Mouse (Mus musculus): Measurements from ENCODE around the gene Rfx8. TPM values are rescaled to one million over a fixed set of nuclear protein-coding genes. Genes with fewer than 3 reads are reported as not detected.

The Rfx8 gene
- polyA plus RNA-seq, 1 experiment from 2014 or later: 0.23 TPM

DNA sequence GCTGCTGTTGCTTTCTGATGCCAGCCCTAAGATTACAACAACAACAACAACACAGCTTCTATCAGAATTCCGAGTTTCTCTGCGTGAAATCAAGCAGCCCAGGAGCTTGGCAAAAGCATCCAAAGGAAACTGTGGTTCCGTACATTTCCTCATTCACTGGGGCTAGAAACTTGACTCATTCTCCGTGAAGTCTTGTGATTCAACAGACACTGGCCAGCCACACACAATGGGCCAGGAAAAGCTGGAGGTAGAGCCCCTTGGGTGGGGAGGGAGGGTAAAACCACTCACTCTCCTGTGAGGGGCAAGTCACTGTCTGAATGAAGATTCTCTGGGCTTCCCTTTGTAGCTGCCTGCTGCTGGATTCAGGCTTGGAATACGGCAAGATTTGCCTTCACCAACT, 84.6 kb downstream of the Rfx8 start:
- WGBS: 30% methylated on average over 5 of the region's 5 CpGs

DNA sequence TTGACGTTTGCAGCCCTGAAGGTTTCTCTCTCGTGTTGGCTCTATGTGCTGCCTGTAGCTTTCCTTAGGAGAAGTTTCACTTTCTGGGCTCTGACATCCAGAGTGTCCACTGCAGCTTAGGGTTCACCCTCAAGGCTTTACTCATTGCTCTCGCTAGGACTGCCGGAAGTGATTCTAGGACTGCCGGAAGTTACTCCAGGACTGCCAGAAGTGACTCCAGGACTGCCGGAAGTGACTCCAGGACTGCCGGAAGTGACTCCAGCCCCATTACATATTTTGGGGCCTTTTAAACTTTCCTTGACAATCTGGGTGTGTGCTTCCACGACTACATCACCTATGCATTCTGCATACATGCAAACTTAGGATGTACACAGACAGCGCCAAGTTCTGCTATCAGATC, 92.2 kb downstream of the Rfx8 start:
- Histone ChIP-seq H3K4me1 (ENCODE audit: control insufficient read depth, insufficient read depth, low read depth, low read length) (no peaks in the 10 kb centered on the region), H3K9me3 (ENCODE audit: control insufficient read depth, low read length) (no peaks in the 10 kb centered on the region), H3K27me3 (replicated peaks; ENCODE audit: control insufficient read depth, insufficient read depth, low read length) (no peaks in the 10 kb centered on the region), H3K4me3 (ENCODE audit: low read length) (no peak overlapping the region), H3K4me2 (ENCODE audit: low read length) (no peak overlapping the region), H3K36me3 (ENCODE audit: control insufficient read depth, insufficient read depth, low read length) (no peaks in the 10 kb centered on the region), H3K9ac (ENCODE audit: low read depth, low read length) (no peak overlapping the region), H3K27ac (ENCODE audit: low read depth, low read length) (no peak overlapping the region)
- WGBS: 90% methylated on average over 9 of the region's 9 CpGs
- ATAC-seq: no peak

More for the DNA sequence above, 84.6 kb downstream of the Rfx8 start:
- no peaks in the 10 kb centered on the region for H3K36me3 ChIP-seq (ENCODE audit: control insufficient read depth, insufficient read depth, low read length)
- H3K4me1 ChIP-seq (ENCODE audit: control insufficient read depth, insufficient read depth, low read depth, low read length): no peaks in the 10 kb centered on the region
- no peak for ATAC-seq
- no peak overlapping the region for H3K4me2 ChIP-seq (ENCODE audit: low read length)
- H3K27ac ChIP-seq (ENCODE audit: low read depth, low read length): no peak overlapping the region
- H3K4me3 ChIP-seq (ENCODE audit: low read length): no peak overlapping the region
- no peaks in the 10 kb centered on the region for H3K27me3 ChIP-seq (replicated peaks; ENCODE audit: control insufficient read depth, insufficient read depth, low read length)
- no peaks in the 10 kb centered on the region for H3K9me3 ChIP-seq (ENCODE audit: control insufficient read depth, low read length)
- H3K9ac ChIP-seq (ENCODE audit: low read depth, low read length): no peak overlapping the region

DNA sequence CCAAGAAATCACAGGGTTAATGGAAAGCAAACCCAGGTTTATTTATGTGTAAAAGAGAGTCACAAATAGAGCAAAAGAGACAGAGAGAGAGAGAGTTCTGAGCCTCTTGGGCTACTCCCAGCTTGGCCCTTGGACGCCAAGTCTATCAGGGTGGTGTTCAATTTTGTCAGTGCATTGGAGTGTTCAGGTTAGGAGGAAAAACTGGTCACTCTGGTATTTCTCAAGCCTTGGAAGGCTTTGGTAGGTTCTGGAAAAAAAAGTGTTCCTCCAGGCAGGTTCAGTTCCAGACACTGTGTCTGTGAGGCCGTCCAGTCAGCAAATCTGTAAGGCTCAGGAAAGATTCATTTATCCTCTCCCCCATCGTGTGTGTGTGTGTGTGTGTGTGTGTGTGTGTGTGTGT, 95.3 kb downstream of the Rfx8 start:
- Histone ChIP-seq H3K4me1 (ENCODE audit: control insufficient read depth, insufficient read depth, low read depth, low read length) (no peaks in the 10 kb centered on the region), H3K27me3 (replicated peaks; ENCODE audit: control insufficient read depth, insufficient read depth, low read length) (no peaks in the 10 kb centered on the region), H3K4me2 (ENCODE audit: low read length) (no peak overlapping the region), H3K36me3 (ENCODE audit: control insufficient read depth, insufficient read depth, low read length) (peaks cover 4% of the 10 kb centered on the region), H3K27ac (ENCODE audit: low read depth, low read length) (no peak overlapping the region), H3K9me3 (ENCODE audit: control insufficient read depth, low read length) (peaks cover 2% of the 10 kb centered on the region; the same call in 1 of the 2 replicates), H3K4me3 (ENCODE audit: low read length) (no peak overlapping the region), H3K9ac (ENCODE audit: low read depth, low read length) (no peak overlapping the region)
- no peak for ATAC-seq
- WGBS: 78% methylated on average over 2 of the region's 3 CpGs

DNA sequence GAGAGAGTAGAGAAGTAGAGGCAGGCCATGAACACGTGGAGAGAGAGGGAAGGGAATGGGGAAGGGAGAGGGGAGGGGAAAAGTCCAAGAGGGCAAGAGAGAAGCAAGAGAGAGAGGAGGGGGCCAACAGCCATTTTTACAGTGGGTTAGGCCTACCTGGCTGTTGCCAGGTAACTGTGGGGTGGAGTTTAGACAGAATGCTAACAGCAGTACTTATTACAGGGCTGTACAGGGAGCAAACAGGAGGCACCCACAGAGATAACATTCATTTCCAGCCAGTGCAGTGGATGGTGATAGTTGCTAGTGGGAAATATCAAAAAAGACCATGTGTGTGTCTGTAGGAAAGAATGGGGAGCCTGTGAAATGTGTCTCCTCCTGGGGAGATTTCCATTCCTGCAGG, 97.1 kb downstream of the Rfx8 start:
- no peaks in the 10 kb centered on the region for H3K27me3 ChIP-seq (replicated peaks; ENCODE audit: control insufficient read depth, insufficient read depth, low read length)
- H3K4me1 ChIP-seq (ENCODE audit: control insufficient read depth, insufficient read depth, low read depth, low read length): no peaks in the 10 kb centered on the region
- peaks cover 4% of the 10 kb centered on the region for H3K36me3 ChIP-seq (ENCODE audit: control insufficient read depth, insufficient read depth, low read length)
- no peak overlapping the region for H3K9ac ChIP-seq (ENCODE audit: low read depth, low read length)
- 52% methylated on average over 1 of the region's 1 CpGs for WGBS
- peaks cover 2% of the 10 kb centered on the region; the same call in 1 of the 2 replicates for H3K9me3 ChIP-seq (ENCODE audit: control insufficient read depth, low read length)
- no peak for ATAC-seq
- no peak overlapping the region for H3K4me3 ChIP-seq (ENCODE audit: low read length)
- H3K4me2 ChIP-seq (ENCODE audit: low read length): no peak overlapping the region
- H3K27ac ChIP-seq (ENCODE audit: low read depth, low read length): no peak overlapping the region

DNA sequence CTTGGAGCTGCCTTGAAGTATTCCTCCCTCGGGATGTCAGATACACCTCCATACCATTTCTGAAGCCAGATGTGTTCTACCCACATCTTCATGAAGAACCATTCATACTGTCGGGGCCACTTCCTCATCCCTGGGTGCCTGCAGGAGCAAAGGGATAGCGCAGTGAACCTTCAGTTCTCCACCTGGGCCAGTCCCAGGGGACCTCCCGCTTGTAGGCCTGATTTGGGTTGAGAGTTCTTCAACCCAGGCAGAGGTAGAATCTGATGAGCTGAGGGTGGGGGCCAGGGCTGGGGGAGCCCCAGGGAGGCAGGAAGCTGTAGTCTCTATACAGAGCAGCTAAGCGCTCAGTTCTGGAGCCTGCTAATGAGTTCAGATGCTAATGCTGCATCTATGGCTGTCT, 97.7 kb downstream of the Rfx8 start:
- WGBS: 95% methylated on average over 5 of the region's 5 CpGs
- Histone ChIP-seq H3K4me1 (ENCODE audit: control insufficient read depth, insufficient read depth, low read depth, low read length) (peaks cover 3% of the 10 kb centered on the region; the same call in 1 of the 2 replicates), H3K9me3 (ENCODE audit: control insufficient read depth, low read length) (peaks cover 2% of the 10 kb centered on the region; the same call in 1 of the 2 replicates), H3K4me2 (ENCODE audit: low read length) (no peak overlapping the region), H3K27ac (ENCODE audit: low read depth, low read length) (no peak overlapping the region), H3K4me3 (ENCODE audit: low read length) (no peak overlapping the region), H3K27me3 (replicated peaks; ENCODE audit: control insufficient read depth, insufficient read depth, low read length) (no peaks in the 10 kb centered on the region), H3K36me3 (ENCODE audit: control insufficient read depth, insufficient read depth, low read length) (peaks cover 4% of the 10 kb centered on the region), H3K9ac (ENCODE audit: low read depth, low read length) (no peak overlapping the region)
- no peak for ATAC-seq

DNA sequence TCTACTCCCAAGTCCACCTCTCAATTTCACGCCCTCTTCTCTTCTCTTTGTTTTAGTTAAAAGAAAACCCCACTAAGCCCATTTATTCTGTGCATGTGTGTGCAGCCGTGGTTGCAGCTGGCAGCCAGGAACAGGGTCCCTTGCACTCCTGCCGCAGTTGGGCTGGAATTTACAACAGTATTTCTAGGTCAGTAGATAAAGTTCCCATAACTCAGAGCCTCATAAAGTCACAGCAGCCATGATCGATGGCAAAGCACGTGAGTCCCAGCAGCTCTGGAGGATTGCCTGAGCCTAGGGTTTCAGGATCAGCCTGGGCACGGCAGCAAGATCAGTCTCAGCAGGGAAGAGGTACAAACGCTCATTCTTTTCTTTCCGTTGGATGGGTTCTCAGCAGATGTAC, 102.3 kb downstream of the Rfx8 start:
- Histone ChIP-seq H3K27me3 (replicated peaks; ENCODE audit: control insufficient read depth, insufficient read depth, low read length) (no peaks in the 10 kb centered on the region), H3K27ac (ENCODE audit: low read depth, low read length) (no peak overlapping the region), H3K4me2 (ENCODE audit: low read length) (no peak overlapping the region), H3K9me3 (ENCODE audit: control insufficient read depth, low read length) (peaks cover 2% of the 10 kb centered on the region; the same call in 1 of the 2 replicates), H3K36me3 (ENCODE audit: control insufficient read depth, insufficient read depth, low read length) (peaks cover 4% of the 10 kb centered on the region), H3K4me1 (ENCODE audit: control insufficient read depth, insufficient read depth, low read depth, low read length) (peaks cover 3% of the 10 kb centered on the region; the same call in 1 of the 2 replicates), H3K4me3 (ENCODE audit: low read length) (no peak overlapping the region), H3K9ac (ENCODE audit: low read depth, low read length) (no peak overlapping the region)
- WGBS: 28% methylated on average over 8 of the region's 8 CpGs
- no peak for ATAC-seq

DNA sequence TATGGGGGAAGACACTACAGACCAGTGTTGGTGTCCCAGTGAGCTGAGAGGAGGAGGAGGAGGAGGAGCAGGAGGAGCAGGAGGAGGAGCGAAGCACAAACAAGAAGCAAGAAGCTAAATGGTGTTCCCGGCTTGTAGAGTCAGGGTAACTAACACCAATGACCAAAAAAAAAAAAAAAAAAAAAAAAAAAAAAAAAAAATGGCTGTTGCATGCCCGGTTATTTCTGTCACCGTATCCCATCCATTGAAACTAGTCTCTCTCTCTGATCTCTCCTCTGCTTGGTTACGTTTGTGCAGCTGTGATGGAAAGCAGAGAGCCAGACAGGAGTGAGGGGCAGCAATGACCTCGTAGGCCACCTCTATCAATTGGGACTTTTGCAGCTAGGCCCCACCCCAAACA, 105.3 kb downstream of the Rfx8 start:
- Histone ChIP-seq H3K4me1 (ENCODE audit: control insufficient read depth, insufficient read depth, low read depth, low read length) (peaks cover 3% of the 10 kb centered on the region; the same call in 1 of the 2 replicates), H3K9ac (ENCODE audit: low read depth, low read length) (no peak overlapping the region), H3K27ac (ENCODE audit: low read depth, low read length) (no peak overlapping the region), H3K4me3 (ENCODE audit: low read length) (no peak overlapping the region), H3K27me3 (replicated peaks; ENCODE audit: control insufficient read depth, insufficient read depth, low read length) (no peaks in the 10 kb centered on the region), H3K36me3 (ENCODE audit: control insufficient read depth, insufficient read depth, low read length) (no peaks in the 10 kb centered on the region), H3K9me3 (ENCODE audit: control insufficient read depth, low read length) (peaks cover under 1% of the 10 kb centered on the region; the same call in 1 of the 2 replicates), H3K4me2 (ENCODE audit: low read length) (no peak overlapping the region)
- ATAC-seq: no peak
- 72% methylated on average over 6 of the region's 6 CpGs for WGBS

Other genes starting within 250 kb of the Rfx8 start
- 9.9 and 12.3 TPM in 2 replicates for gene Tbc1d8, start 242.2 kb downstream of the Rfx8 start, polyA plus RNA-seq (2015; fragmentation: Nextera tagmentation; extraction: Ambion mirVana)
- 11.3 and 11.4 TPM in 2 replicates for gene Cnot11, start 186.0 kb downstream of the Rfx8 start, polyA plus RNA-seq (2015; fragmentation: Nextera tagmentation; extraction: Ambion mirVana)
- 21.2 and 22.2 TPM in 2 replicates for gene Rnf149, start 143.6 kb downstream of the Rfx8 start, polyA plus RNA-seq (2015; fragmentation: Nextera tagmentation; extraction: Ambion mirVana)
- 9.4 and 12.5 TPM in 2 replicates for gene Creg2, start 69.5 kb downstream of the Rfx8 start, polyA plus RNA-seq (2015; fragmentation: Nextera tagmentation; extraction: Ambion mirVana)
- gene Gm3646, start 84.3 kb upstream of the Rfx8 start, polyA plus RNA-seq (2015; fragmentation: Nextera tagmentation; extraction: Ambion mirVana): not detected in 2 replicates
- gene Map4k4, start 179.9 kb upstream of the Rfx8 start, polyA plus RNA-seq (2015; fragmentation: Nextera tagmentation; extraction: Ambion mirVana): 21.7 and 22.1 TPM in 2 replicates